Mouse (Mus musculus) forebrain, embryonic 16.5 days (tissue): ENCODE results near the gene Kcnmb1. TPM values are rescaled to one million over a fixed set of nuclear protein-coding genes. Genes with fewer than 3 reads are reported as not detected.

ENCODE experiments used
- ATAC-seq: fragments of 200-750 bp; cut with Nextera tagmentation; 2 replicates; pipeline ENCODE4 v1.8.0; 2017; ENCODE audit warnings: mild to moderate bottlenecking, moderate library complexity
- H3K27ac ChIP-seq: fragments of 300-500 bp; sonication (generic); 2 replicates; pipeline ENCODE4 v1.5.1; 2014; ENCODE audit warnings: low read length, control low read depth
- H3K27me3 ChIP-seq: fragments of 300-500 bp; sonication (generic); replicated peaks from 2 replicates; pipeline ENCODE4 v1.6.1; 2014; ENCODE audit warnings: low read length; ENCODE audit not compliant: control insufficient read depth, insufficient read depth
- H3K36me3 ChIP-seq: fragments of 300-500 bp; sonication (generic); 2 replicates; pipeline ENCODE4 v1.6.1; 2014; ENCODE audit not compliant: control insufficient read depth, insufficient read depth
- H3K4me1 ChIP-seq: fragments of 300-500 bp; sonication (generic); replicated peaks from 2 replicates; pipeline ENCODE4 v1.6.1; 2014; ENCODE audit warnings: low read length; ENCODE audit not compliant: control insufficient read depth, insufficient read depth
- H3K4me2 ChIP-seq: fragments of 300-500 bp; sonication (generic); 2 replicates; pipeline ENCODE4 v1.6.1; 2014; ENCODE audit warnings: mild to moderate bottlenecking, low read length, control low read depth
- H3K4me3 ChIP-seq: fragments of 300-500 bp; sonication (generic); replicated peaks from 2 replicates; pipeline ENCODE4 v1.5.1; 2014; ENCODE audit warnings: mild to moderate bottlenecking, low read length, control low read depth
- H3K9ac ChIP-seq: fragments of 300-500 bp; sonication (generic); replicated peaks from 2 replicates; pipeline ENCODE4 v1.6.1; 2014; ENCODE audit warnings: low read depth, low read length, control low read depth
- H3K9me3 ChIP-seq: fragments of 300-500 bp; sonication (generic); 2 replicates; pipeline ENCODE4 v1.6.1; 2016; ENCODE audit warnings: low read length; ENCODE audit not compliant: control insufficient read depth
- WGBS: fragments of 180-500 bp; shearing (Covaris S2); extraction: QIAGEN DNeasy Blood & Tissue Kit; methylation state at CpG from one replicate; pipeline ENCODE4 v1.1.7; 2014; 5-methylcytosine and 5-hydroxymethylcytosine counted together
- polyA plus RNA-seq: library from polyadenylated mRNA; unstranded; fragments of >200 nt; fragmentation: Nextera tagmentation; extraction: Ambion mirVana; gene quantifications from 2 replicates; pipeline ENCODE4 v1.2.1, GENCODE M21; 2015

Gene Kcnmb1
- polyA plus RNA-seq, 1 experiment from 2014 or later = 0.18 TPM

DNA sequence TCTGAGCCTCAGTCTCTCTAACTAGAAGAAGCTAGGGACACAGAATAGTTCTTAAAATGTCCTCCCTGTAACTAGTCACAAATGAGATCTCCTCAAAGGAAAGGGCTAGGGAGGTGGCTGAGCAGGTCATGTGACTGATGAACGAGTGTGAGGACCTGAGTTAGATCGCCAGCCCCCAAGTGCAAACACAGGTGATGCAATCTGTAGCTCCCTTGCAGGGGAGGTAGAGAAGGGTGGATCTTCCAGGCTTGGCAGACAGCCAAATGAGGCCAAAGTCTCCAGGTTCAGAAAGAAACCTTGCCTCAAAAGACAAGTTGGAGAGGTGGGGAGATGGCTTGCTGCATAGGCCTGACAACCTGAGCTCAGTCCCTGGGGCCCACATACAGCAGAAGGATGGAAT lies 36.3 kb upstream of the Kcnmb1 start:
- 65% methylated on average over 2 of the region's 2 CpGs for WGBS
- H3K4me1 ChIP-seq = peaks cover 26% of the 10 kb centered on the region
- no peak for ATAC-seq
- H3K9me3 ChIP-seq = no peaks in the 10 kb centered on the region
- no peak overlapping the region for H3K9ac ChIP-seq
- H3K4me2 ChIP-seq = no peak overlapping the region
- H3K27me3 ChIP-seq = no peaks in the 10 kb centered on the region
- no peaks in the 10 kb centered on the region for H3K36me3 ChIP-seq
- no peak overlapping the region for H3K27ac ChIP-seq
- no peak overlapping the region for H3K4me3 ChIP-seq

DNA sequence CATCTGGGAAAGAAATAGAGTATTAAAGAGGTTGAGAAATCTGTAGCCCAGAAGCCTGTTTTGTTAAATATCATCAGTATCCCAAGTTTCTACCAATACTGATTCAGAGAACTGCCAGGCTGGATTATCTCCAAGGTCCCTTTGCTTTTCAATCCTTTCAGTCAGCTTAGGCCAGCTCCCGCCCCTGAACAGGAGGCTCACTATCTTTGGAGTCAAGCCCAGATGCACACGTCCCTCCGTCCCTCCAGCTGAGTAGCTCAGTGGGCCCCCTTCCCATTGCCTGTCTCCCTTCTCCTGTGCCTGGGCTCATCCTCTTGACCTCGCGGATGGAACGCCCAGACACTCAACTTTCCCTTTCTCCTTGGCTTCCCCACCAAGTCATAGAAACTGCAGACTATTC lies 35.5 kb upstream of the Kcnmb1 start:
- Histone ChIP-seq H3K27me3 (no peaks in the 10 kb centered on the region), H3K36me3 (no peaks in the 10 kb centered on the region), H3K4me3 (no peak overlapping the region), H3K4me1 (peaks cover 26% of the 10 kb centered on the region), H3K9ac (no peak overlapping the region), H3K27ac (no peak overlapping the region), H3K4me2 (no peak overlapping the region), H3K9me3 (no peaks in the 10 kb centered on the region)
- 40% methylated on average over 6 of the region's 6 CpGs for WGBS
- no peak for ATAC-seq

DNA sequence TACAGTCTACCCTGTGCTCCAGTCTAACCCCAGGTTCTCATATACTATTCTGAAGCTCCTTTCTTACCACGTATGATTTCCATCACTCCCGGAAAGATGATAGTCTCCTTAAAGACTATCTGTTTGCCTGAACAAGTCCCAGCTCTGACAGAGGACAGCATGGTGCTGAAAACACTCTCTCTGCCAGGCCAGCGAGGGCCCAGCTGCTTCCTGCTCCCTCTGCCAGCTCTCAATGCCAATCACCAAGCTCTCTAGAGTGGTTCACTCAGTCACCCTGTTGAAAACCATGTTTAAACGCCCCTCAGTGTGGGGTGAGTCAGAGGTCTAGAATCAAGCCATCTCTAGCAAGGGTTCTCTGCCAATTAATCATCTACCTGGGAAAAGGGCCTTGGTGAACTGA lies 35.0 kb upstream of the Kcnmb1 start:
- Histone ChIP-seq H3K27me3 (no peaks in the 10 kb centered on the region), H3K36me3 (no peaks in the 10 kb centered on the region), H3K9ac (no peak overlapping the region), H3K4me1 (peaks cover 26% of the 10 kb centered on the region), H3K27ac (no peak overlapping the region), H3K9me3 (no peaks in the 10 kb centered on the region), H3K4me2 (no peak overlapping the region), H3K4me3 (no peak overlapping the region)
- peak; percentile 36; the same call in 1 of the 2 replicates for ATAC-seq
- WGBS = 54% methylated on average over 4 of the region's 4 CpGs

DNA sequence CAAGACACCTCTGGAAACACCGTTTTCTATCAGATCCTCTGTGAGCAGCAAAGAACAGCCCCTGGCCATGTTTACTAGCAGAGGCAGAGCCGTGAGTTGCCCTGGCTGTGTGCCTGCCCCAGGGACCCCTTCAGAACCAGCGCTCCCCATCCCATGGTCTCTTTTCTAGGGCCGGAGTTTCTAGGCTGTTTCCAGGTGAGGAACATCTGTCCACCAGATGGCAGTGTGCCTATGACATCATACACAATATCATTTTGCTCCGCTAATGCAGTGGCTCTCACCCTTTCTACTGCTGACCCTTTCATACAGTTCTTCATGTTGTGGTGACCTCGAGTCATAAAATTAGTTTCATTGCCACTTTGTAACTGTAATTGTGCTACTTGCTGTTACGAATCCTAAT lies 34.2 kb upstream of the Kcnmb1 start:
- no peak for ATAC-seq
- peaks cover 26% of the 10 kb centered on the region for H3K4me1 ChIP-seq
- H3K9ac ChIP-seq = no peak overlapping the region
- H3K4me2 ChIP-seq = no peak overlapping the region
- no peaks in the 10 kb centered on the region for H3K9me3 ChIP-seq
- H3K27ac ChIP-seq = no peak overlapping the region
- H3K4me3 ChIP-seq = no peak overlapping the region
- no peaks in the 10 kb centered on the region for H3K36me3 ChIP-seq
- H3K27me3 ChIP-seq = no peaks in the 10 kb centered on the region
- 39% methylated on average over 7 of the region's 7 CpGs for WGBS

DNA sequence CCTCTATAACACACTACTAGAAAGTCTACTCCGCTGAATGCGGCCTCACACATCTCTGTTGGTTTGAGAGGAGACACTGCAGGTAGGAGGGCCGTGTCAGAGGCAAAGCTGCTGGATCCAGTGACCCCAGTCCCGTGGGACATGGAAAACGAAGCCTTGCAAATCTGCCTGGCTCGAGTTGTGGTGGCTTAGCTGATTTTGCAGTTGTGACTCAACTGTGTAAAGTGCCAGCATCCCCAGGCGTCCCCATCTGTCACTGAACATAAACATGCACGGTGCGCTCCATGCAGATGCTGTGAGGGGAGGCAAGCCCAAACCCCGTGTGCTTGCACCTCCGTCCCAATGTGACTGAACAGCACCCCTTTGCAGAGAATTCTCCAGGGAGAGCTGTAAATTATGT lies 33.4 kb upstream of the Kcnmb1 start:
- peak; percentile 35; the same call in 1 of the 2 replicates for ATAC-seq
- WGBS = 62% methylated on average over 11 of the region's 11 CpGs

DNA sequence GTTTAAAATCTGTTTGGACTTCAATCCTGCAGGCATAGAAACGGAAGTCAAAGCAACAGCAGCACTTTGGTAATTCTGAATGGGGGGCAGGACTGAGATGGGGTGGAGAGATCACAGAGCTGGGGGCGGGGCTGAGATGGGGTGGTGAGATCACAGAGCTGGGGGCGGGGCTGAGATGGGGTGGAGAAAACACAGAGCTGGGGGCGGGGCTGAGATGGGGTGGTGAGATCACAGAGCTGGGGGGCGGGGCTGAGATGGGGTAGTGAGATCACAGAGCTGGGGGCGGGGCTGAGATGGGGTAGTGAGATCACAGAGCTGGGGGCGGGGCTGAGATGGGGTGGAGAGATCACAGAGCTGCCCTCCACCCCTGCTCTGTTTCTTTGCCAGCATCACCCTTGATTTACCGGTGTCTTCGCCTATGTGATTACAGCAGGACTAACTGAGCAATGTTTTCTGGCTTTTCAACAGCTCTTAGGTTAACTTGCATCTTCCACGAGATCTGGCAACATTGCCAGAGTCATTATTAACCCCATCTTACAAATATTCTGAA lies 30.9 kb upstream of the Kcnmb1 start:
- ATAC-seq = no peak
- H3K4me2 ChIP-seq = no peak overlapping the region
- 11% methylated on average over 10 of the region's 10 CpGs for WGBS
- no peak overlapping the region for H3K4me3 ChIP-seq
- H3K36me3 ChIP-seq = no peaks in the 10 kb centered on the region
- H3K9me3 ChIP-seq = no peaks in the 10 kb centered on the region
- H3K27me3 ChIP-seq = no peaks in the 10 kb centered on the region
- no peak overlapping the region for H3K27ac ChIP-seq
- no peak overlapping the region for H3K9ac ChIP-seq
- H3K4me1 ChIP-seq = peaks cover 15% of the 10 kb centered on the region

More for the DNA sequence above, 33.4 kb upstream of the Kcnmb1 start:
- Histone ChIP-seq H3K9ac (no peak overlapping the region), H3K4me3 (no peak overlapping the region), H3K36me3 (no peaks in the 10 kb centered on the region), H3K4me2 (no peak overlapping the region), H3K27ac (no peak overlapping the region), H3K4me1 (peaks cover 26% of the 10 kb centered on the region), H3K9me3 (no peaks in the 10 kb centered on the region), H3K27me3 (no peaks in the 10 kb centered on the region)

DNA sequence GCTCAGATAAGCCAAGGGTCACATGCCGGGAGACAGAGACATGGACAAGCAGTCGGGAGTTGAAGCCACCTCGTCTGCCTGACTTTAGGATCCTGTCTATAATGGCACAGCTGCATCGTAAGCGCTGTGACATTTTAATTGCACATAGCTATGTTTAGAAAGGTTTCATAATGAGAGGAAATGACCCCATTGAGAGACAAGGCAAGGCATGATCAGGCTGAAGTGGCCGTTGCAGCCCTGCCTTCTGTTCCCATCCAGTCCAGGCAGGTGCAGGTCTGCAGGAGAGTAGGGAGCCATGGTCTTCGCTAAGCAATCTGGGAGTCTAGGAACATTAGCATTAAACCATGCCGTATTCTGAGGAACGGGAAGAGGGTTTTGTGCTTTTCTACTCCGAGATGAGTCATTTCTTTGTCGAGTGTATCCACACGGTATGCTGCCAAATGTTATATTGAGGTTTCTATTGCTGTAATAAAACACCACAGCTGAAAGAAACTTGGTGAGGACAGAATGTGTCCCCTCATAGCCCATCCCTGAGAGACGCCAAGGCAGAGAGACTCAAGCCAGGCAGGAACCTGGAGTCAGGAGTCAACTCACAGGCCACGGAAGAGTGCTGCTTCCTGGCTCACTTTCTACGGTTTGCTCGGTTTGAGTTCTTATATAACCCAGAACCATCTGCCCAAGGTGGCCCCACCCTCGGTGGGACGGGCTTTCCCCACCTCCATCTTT lies 30.3 kb upstream of the Kcnmb1 start:
- H3K4me3 ChIP-seq = no peak overlapping the region
- 64% methylated on average over 18 of the region's 18 CpGs for WGBS
- H3K4me2 ChIP-seq = no peak overlapping the region
- H3K9me3 ChIP-seq = no peaks in the 10 kb centered on the region
- no peaks in the 10 kb centered on the region for H3K36me3 ChIP-seq
- H3K4me1 ChIP-seq = peaks cover 11% of the 10 kb centered on the region
- no peak overlapping the region for H3K9ac ChIP-seq
- H3K27ac ChIP-seq = no peak overlapping the region
- ATAC-seq = no peak
- no peaks in the 10 kb centered on the region for H3K27me3 ChIP-seq

DNA sequence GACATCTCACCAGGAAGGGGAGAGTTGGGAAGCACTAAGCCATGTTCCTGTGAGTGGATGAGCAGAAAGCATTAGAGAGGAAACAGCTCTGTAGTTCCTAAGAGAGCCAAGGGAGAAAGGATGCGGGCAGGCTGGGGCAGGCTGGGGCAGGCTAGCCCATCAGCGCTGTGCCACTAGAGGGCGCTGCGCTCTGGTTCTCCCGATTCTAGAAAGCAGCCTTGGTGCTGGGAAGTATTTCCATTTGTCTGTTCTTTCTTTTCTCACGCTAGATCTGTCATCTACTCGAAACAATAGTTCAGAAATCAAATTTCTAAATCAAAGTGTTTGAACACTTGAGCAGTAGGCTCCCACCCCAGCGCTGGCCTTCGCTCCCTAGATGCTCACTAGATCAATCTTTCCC lies 28.5 kb upstream of the Kcnmb1 start:
- no peaks in the 10 kb centered on the region for H3K36me3 ChIP-seq
- 66% methylated on average over 9 of the region's 9 CpGs for WGBS
- H3K27ac ChIP-seq = no peak overlapping the region
- no peak overlapping the region for H3K4me3 ChIP-seq
- H3K4me2 ChIP-seq = no peak overlapping the region
- no peaks in the 10 kb centered on the region for H3K9me3 ChIP-seq
- 0 out of 2 replicates have a peak, but pooled peaks cover 2% of the 10 kb centered on the region for H3K4me1 ChIP-seq
- H3K27me3 ChIP-seq = no peaks in the 10 kb centered on the region
- no peak for ATAC-seq
- no peak overlapping the region for H3K9ac ChIP-seq

DNA sequence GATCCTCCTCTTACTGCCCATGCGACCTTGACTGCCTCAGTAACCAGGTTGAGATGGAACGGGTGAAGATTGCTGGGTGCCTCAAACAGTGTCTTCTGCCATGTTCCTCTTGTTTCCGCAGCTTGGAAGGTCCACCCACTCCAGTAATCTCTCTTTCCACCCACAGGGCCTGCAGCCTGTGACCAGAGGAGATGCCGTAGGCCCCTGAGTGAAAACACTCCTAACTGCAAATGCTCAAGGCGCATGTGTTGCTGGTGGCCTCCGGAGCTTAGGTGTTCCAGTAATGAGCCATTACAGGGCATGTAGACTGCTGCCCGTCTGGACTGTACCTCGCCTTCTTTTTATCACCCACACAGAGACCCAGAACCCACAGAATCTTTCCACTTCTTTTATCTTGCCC lies 25.2 kb upstream of the Kcnmb1 start:
- no peak for ATAC-seq
- Histone ChIP-seq H3K36me3 (no peaks in the 10 kb centered on the region), H3K27me3 (no peaks in the 10 kb centered on the region), H3K4me1 (no peaks in the 10 kb centered on the region), H3K9me3 (no peaks in the 10 kb centered on the region), H3K9ac (no peak overlapping the region), H3K4me3 (no peak overlapping the region), H3K27ac (no peak overlapping the region), H3K4me2 (no peak overlapping the region)
- WGBS = 91% methylated on average over 8 of the region's 8 CpGs
